Mouse (Mus musculus): ENCODE data around the gene Nectin2. TPM values are rescaled to one million over a fixed set of nuclear protein-coding genes. Genes with fewer than 3 reads are reported as not detected.
A peak's percentile ranks its signal among the peaks of the same experiment; 100 is the strongest.

Gene Nectin2
- polyA plus RNA-seq, 1 experiment, result 71.8 TPM

- Histone ChIP-seq H3K36me3 (ENCODE audit: control insufficient read depth, insufficient read depth, low read length) (no peaks in the 10 kb centered on the region), H3K27ac (ENCODE audit: control insufficient read depth, insufficient read depth, low read depth, low read length) (peak overlapping the region; percentile 40), H3K27me3 (ENCODE audit: control insufficient read depth, insufficient read depth, low read length) (no peaks in the 10 kb centered on the region), H3K4me3 (ENCODE audit: control insufficient read depth, low read depth, low read length) (peak overlapping the region; percentile 85), H3K4me1 (ENCODE audit: control insufficient read depth, insufficient read depth, low read length) (peaks cover 45% of the 10 kb centered on the region)
- TF ChIP-seq CTCF (IDR thresholded peaks at IDR 0.05; ENCODE audit: control insufficient read depth, insufficient read depth, insufficient replicate concordance, low read depth, low read length), result no peak
- TF ChIP-seq POLR2A (IDR thresholded peaks at IDR 0.05; ENCODE audit: control insufficient read depth, low read depth, low read length), result no peak
These were observed 2.7 kb downstream of the Nectin2 start for GRCm38 (mm10) chr7:19747420-19748218.

- no peak overlapping the region for H3K4me3 ChIP-seq (ENCODE audit: control insufficient read depth, low read depth, low read length)
- no peaks in the 10 kb centered on the region for H3K36me3 ChIP-seq (ENCODE audit: control insufficient read depth, insufficient read depth, low read length)
- peaks cover 45% of the 10 kb centered on the region for H3K4me1 ChIP-seq (ENCODE audit: control insufficient read depth, insufficient read depth, low read length)
- TF ChIP-seq POLR2A (IDR thresholded peaks at IDR 0.05; ENCODE audit: control insufficient read depth, low read depth, low read length), result no peak
- no peak for TF ChIP-seq CTCF (IDR thresholded peaks at IDR 0.05; ENCODE audit: control insufficient read depth, insufficient read depth, insufficient replicate concordance, low read depth, low read length)
- H3K27me3 ChIP-seq (ENCODE audit: control insufficient read depth, insufficient read depth, low read length), result no peaks in the 10 kb centered on the region
- H3K27ac ChIP-seq (ENCODE audit: control insufficient read depth, insufficient read depth, low read depth, low read length), result peak overlapping the region; percentile 40; the same call in 1 of the 2 replicates
These were observed 3.7 kb downstream of the Nectin2 start for GRCm38 (mm10) chr7:19746426-19747201.

DNA sequence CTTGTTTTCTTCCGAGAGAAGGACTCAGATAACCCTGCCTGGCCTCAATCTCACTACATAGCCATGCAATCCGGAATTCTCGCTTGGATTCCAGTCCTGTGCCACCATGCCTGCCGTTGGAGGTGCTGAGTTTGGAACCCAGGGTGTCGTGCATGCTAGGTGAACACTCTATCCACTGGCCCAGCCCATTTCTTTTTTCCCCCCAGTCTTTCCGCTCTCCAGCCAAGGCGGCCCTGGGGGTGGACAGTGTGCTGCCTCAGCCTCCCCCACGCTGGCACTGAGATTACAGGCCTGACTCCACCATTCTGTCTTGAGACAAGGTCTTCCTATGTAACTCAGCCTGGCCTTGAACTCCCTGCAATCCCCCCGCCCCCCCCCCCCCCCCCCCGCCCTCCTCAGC is 4.3 kb downstream of the Nectin2 start:
- peaks cover 47% of the 10 kb centered on the region for H3K4me1 ChIP-seq (ENCODE audit: control insufficient read depth, insufficient read depth, low read length)
- TF ChIP-seq POLR2A (IDR thresholded peaks at IDR 0.05; ENCODE audit: control insufficient read depth, low read depth, low read length), result no peak
- no peak for TF ChIP-seq CTCF (IDR thresholded peaks at IDR 0.05; ENCODE audit: control insufficient read depth, insufficient read depth, insufficient replicate concordance, low read depth, low read length)

DNA sequence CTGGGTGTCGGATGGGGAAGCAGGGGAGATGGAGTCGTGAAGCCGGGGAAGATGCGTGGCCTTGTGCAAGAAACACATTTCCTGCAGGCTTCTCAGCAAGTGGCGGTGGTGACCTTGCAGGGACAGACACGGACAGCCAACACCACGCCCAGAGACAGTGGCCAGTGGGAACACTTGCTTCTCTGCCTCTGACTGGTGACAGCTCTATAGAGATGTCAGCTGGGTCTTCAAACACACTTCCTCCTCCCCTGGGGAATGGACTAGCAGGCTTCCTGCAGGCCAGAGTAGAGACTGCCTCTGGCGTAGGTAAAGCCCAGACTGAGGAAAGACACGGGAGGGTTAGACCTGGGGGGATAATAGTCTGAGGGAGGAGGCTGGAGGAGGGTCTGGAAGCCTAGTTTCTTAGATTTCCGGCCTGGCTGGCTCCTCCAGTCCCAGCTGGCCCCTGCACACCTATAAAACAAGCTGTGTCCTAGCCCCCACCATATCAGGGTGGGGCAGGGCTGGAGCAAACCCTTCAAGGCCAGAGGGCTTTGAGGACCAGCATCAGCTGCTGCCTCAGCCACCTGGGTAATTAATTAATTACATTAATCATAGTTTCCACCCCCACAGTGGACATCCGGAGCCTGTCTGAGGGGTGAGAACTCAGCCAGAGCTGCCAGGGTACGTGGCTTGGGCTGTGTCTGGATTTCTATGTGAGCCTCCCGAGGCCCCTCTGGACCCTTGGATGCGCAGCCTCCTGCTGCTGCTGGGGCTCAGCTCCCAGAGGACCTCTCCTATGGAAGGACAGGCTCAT is 5.5 kb downstream of the Nectin2 start:
- Histone ChIP-seq H3K27ac (ENCODE audit: control insufficient read depth, insufficient read depth, low read depth, low read length) (peak overlapping the region; percentile 66), H3K27me3 (ENCODE audit: control insufficient read depth, insufficient read depth, low read length) (no peaks in the 10 kb centered on the region), H3K36me3 (ENCODE audit: control insufficient read depth, insufficient read depth, low read length) (no peaks in the 10 kb centered on the region), H3K4me1 (ENCODE audit: control insufficient read depth, insufficient read depth, low read length) (peaks cover 37% of the 10 kb centered on the region), H3K4me3 (ENCODE audit: control insufficient read depth, low read depth, low read length) (no peak overlapping the region)
- no peak for TF ChIP-seq CTCF (IDR thresholded peaks at IDR 0.05; ENCODE audit: control insufficient read depth, insufficient read depth, insufficient replicate concordance, low read depth, low read length)
- TF ChIP-seq POLR2A (IDR thresholded peaks at IDR 0.05; ENCODE audit: control insufficient read depth, low read depth, low read length), result no peak

More for the DNA sequence above, 4.3 kb downstream of the Nectin2 start:
- H3K27me3 ChIP-seq (ENCODE audit: control insufficient read depth, insufficient read depth, low read length), result no peaks in the 10 kb centered on the region
- no peaks in the 10 kb centered on the region for H3K36me3 ChIP-seq (ENCODE audit: control insufficient read depth, insufficient read depth, low read length)
- H3K27ac ChIP-seq (ENCODE audit: control insufficient read depth, insufficient read depth, low read depth, low read length), result no peak overlapping the region; the same call in 1 of the 2 replicates
- H3K4me3 ChIP-seq (ENCODE audit: control insufficient read depth, low read depth, low read length), result no peak overlapping the region

- peaks cover 30% of the 10 kb centered on the region for H3K4me1 ChIP-seq (ENCODE audit: control insufficient read depth, insufficient read depth, low read length)
- no peak overlapping the region for H3K27ac ChIP-seq (ENCODE audit: control insufficient read depth, insufficient read depth, low read depth, low read length)
- TF ChIP-seq CTCF (IDR thresholded peaks at IDR 0.05; ENCODE audit: control insufficient read depth, insufficient read depth, insufficient replicate concordance, low read depth, low read length), result no peak
- no peak for TF ChIP-seq POLR2A (IDR thresholded peaks at IDR 0.05; ENCODE audit: control insufficient read depth, low read depth, low read length)
- no peak overlapping the region for H3K4me3 ChIP-seq (ENCODE audit: control insufficient read depth, low read depth, low read length)
- H3K36me3 ChIP-seq (ENCODE audit: control insufficient read depth, insufficient read depth, low read length), result no peaks in the 10 kb centered on the region
- H3K27me3 ChIP-seq (ENCODE audit: control insufficient read depth, insufficient read depth, low read length), result no peaks in the 10 kb centered on the region
These were observed 6.5 kb downstream of the Nectin2 start for GRCm38 (mm10) chr7:19743791-19744190.

DNA sequence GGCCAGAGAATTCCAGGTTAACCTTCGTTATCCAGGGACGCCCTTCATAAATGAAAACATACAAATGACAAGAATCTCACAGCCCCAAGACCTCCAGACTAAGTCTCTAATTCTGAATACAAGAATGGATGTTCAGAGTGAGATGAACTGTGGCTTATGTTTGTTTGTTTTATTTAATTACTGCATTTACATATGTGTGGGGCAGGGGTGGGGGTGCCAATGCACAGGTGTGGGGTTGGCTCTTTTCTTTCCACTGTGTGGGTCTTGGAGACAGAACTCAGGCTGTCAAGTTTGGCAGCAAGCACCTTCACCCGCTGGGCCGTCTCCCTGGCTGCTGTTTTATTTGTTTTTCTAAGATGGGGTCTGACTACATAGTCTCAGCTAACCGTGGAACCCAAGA is 7.8 kb downstream of the Nectin2 start:
- no peak overlapping the region for H3K4me3 ChIP-seq (ENCODE audit: control insufficient read depth, low read depth, low read length)
- H3K27me3 ChIP-seq (ENCODE audit: control insufficient read depth, insufficient read depth, low read length), result no peaks in the 10 kb centered on the region
- H3K36me3 ChIP-seq (ENCODE audit: control insufficient read depth, insufficient read depth, low read length), result no peaks in the 10 kb centered on the region
- H3K4me1 ChIP-seq (ENCODE audit: control insufficient read depth, insufficient read depth, low read length), result peaks cover 19% of the 10 kb centered on the region
- TF ChIP-seq CTCF (IDR thresholded peaks at IDR 0.05; ENCODE audit: control insufficient read depth, insufficient read depth, insufficient replicate concordance, low read depth, low read length), result no peak
- no peak for TF ChIP-seq POLR2A (IDR thresholded peaks at IDR 0.05; ENCODE audit: control insufficient read depth, low read depth, low read length)
- H3K27ac ChIP-seq (ENCODE audit: control insufficient read depth, insufficient read depth, low read depth, low read length), result no peak overlapping the region

Data from testis, adult 2 months (tissue).